12 mouse cellular contexts compared by ENCODE assay signal in the genomic region with DNA sequence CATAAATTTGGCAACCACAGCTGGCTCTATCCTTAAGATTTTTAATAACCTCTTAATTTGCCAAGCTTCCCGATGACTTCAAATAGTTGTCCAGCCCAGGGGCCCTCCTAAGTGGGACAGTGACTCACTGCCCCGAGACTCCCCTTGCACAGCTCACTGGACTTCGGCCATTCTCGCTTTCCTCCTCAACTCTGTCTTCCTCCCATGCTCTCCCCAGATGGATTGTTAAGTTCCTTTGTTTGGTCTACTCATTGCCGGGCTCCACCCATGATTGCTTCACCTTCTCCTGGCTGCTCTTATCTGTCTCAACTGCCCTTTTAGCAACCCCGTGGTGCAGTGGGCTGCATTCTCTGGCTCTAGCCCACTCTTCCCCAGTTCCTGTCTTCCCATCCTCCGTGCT. TPM values are rescaled to one million over a fixed set of nuclear protein-coding genes. Genes with fewer than 3 reads are reported as not detected.
DNase-seq lines count a peak whose midpoint lies in the region; ATAC-seq and TF ChIP-seq lines count a peak whose summit lies in the region.
"Had no signal": no experiment of that assay in that cellular context is flagged by ENCODE, and none has a peak within 500 bp of the region (broad histone marks: within the 10 kb centered on the region; RNA-seq: fewer than 3 reads in every experiment).

No protein-coding gene starts in this region.

- peak; percentile 78 for DNase-seq in gastrocnemius, adult 18-20 months (ENCODE audit: low spot score)
- no peak for DNase-seq in gastrocnemius, postnatal 10 days
- peak; percentile 47 for DNase-seq in fat pad, adult 2 months (ENCODE audit: extremely low read depth, low read depth, low spot score)
- peak; percentile 48 to 57 for DNase-seq in heart, postnatal 10 days
- no peak for DNase-seq in thymus, adult 2 months
- DNase-seq in hindbrain, embryonic 10.5 days (ENCODE audit: low spot score): no peak
- DNase-seq: kidney, adult 2 months; liver had no signal

- intact Hi-C loops in heart, postnatal 10 days (cut with DNase I): no loop called here

- no peaks in the 10 kb centered on the region for H3K27me3 ChIP-seq in thymus, adult 2 months (ENCODE audit: control insufficient read depth, insufficient read depth, low read length)
- no peaks in the 10 kb centered on the region for H3K27me3 ChIP-seq in hindbrain, embryonic 10.5 days (ENCODE audit: insufficient read depth, poor library complexity, severe bottlenecking)
- H3K27me3 ChIP-seq: embryonic facial prominence, embryonic 13.5 days; midbrain, embryonic 12.5 days had no signal

- 0 out of 2 replicates have a peak, but pooled peaks cover 3% of the 10 kb centered on the region for H3K4me1 ChIP-seq in thymus, adult 2 months (replicated peaks; ENCODE audit: control insufficient read depth, insufficient read depth, low read length)
- peaks cover 5% of the 10 kb centered on the region; the same call in 1 of the 2 replicates for H3K4me1 ChIP-seq in hindbrain, embryonic 10.5 days (replicated peaks)
- H3K4me1 ChIP-seq: midbrain, embryonic 12.5 days had no signal

- ATAC-seq in megakaryocyte, adult 5-6 weeks (ENCODE audit: poor library complexity, severe bottlenecking): peak; percentile 71
- ATAC-seq in CD4-positive, CD25-positive, alpha-beta regulatory T cell, adult 4 months: no peak

- TF ChIP-seq POLR2A in thymus, adult 2 months (IDR thresholded peaks at IDR 0.05; ENCODE audit: control insufficient read depth, extremely low read depth, insufficient read depth, low read length, poor library complexity): no peak

- H3K4me3 ChIP-seq in thymus, adult 2 months (ENCODE audit: control insufficient read depth, insufficient read depth, low read length): no peak overlapping the region
- no peak overlapping the region for H3K4me3 ChIP-seq in hindbrain, embryonic 10.5 days
- H3K4me3 ChIP-seq: embryonic facial prominence, embryonic 13.5 days; midbrain, embryonic 12.5 days had no signal

- no peaks in the 10 kb centered on the region for H3K9me3 ChIP-seq in hindbrain, embryonic 10.5 days
- H3K9me3 ChIP-seq: embryonic facial prominence, embryonic 13.5 days; midbrain, embryonic 12.5 days had no signal

- no peak for TF ChIP-seq CTCF in thymus, adult 2 months (IDR thresholded peaks at IDR 0.05; ENCODE audit: borderline replicate concordance, control insufficient read depth, extremely low read depth, insufficient read depth, low read length, poor library complexity)

- WGBS in thymus, adult 2 months: 83% methylated on average over 7 of the region's 7 CpGs
- WGBS in hindbrain, embryonic 10.5 days: 80% methylated on average over 7 of the region's 7 CpGs

- no peak overlapping the region for H3K27ac ChIP-seq in thymus, adult 2 months (ENCODE audit: control insufficient read depth, insufficient read depth, low read length)
- no peak overlapping the region for H3K27ac ChIP-seq in hindbrain, embryonic 10.5 days
- H3K27ac ChIP-seq: embryonic facial prominence, embryonic 13.5 days; midbrain, embryonic 12.5 days had no signal

- H3K36me3 ChIP-seq in thymus, adult 2 months (ENCODE audit: control insufficient read depth, insufficient read depth, low read length): no peaks in the 10 kb centered on the region
- H3K36me3 ChIP-seq in hindbrain, embryonic 10.5 days: no peaks in the 10 kb centered on the region
- H3K36me3 ChIP-seq: embryonic facial prominence, embryonic 13.5 days; midbrain, embryonic 12.5 days had no signal

RNA-seq across cellular contexts. Expression of gene Dut, which starts 31.5 kb away (rescaled TPM):
- total RNA-seq in gastrocnemius, adult 18-20 months (2021): 1 to 10 TPM; 6.8 TPM
- total RNA-seq in gastrocnemius, postnatal 10 days (2021): 10 to 100 TPM; 20.9 to 21.0 TPM
- total RNA-seq in heart, postnatal 10 days (2021): 10 to 100 TPM; 38.1 to 42.9 TPM
- total RNA-seq in megakaryocyte, adult 5-6 weeks (2015): 115 and 122 TPM in 2 replicates
- 75.5 and 82.5 TPM in 2 replicates for total RNA-seq in megakaryocyte, adult 5-6 weeks (2017)
- 78.6 and 107 TPM in 2 replicates for polyA plus RNA-seq in thymus, adult 2 months (2012; rRNA removed)
- 218 and 267 TPM in 2 replicates for polyA plus RNA-seq in hindbrain, embryonic 10.5 days (2016; fragmentation: Nextera tagmentation; extraction: Ambion mirVana)
- polyA plus RNA-seq in CD4-positive, CD25-positive, alpha-beta regulatory T cell, adult 4 months (2017; shearing (Covaris generic)): 10 to 100 TPM; 40.8 to 41.1 TPM

Comparison
In these comparisons a context has a peak if more than half of its experiments do, and no peak if none do; other contexts are left out.
1. DNase-seq: peak in gastrocnemius, adult 18-20 months (single experiment), fat pad, adult 2 months (single experiment) and heart, postnatal 10 days (2 of 2); none in gastrocnemius, postnatal 10 days (single experiment), thymus, adult 2 months (single experiment) and hindbrain, embryonic 10.5 days (single experiment).